Mouse (Mus musculus) heart, postnatal 4 days (tissue): Measurements from ENCODE around the gene Bcl11b. TPM values are rescaled to one million over a fixed set of nuclear protein-coding genes. Genes with fewer than 3 reads are reported as not detected.

Experiments used
- DNase-seq: peaks from one replicate; pipeline ENCODE4 v3.0.0; 2021
- total RNA-seq, 2 experiments: library from RNA; stranded (reverse); gene quantifications; 2 replicates each; pipeline ENCODE4 v1.2.3; 2021

The Bcl11b gene
- total RNA-seq, 2 experiments from 2014 or later: 1.5 to 1.6 TPM

DNA sequence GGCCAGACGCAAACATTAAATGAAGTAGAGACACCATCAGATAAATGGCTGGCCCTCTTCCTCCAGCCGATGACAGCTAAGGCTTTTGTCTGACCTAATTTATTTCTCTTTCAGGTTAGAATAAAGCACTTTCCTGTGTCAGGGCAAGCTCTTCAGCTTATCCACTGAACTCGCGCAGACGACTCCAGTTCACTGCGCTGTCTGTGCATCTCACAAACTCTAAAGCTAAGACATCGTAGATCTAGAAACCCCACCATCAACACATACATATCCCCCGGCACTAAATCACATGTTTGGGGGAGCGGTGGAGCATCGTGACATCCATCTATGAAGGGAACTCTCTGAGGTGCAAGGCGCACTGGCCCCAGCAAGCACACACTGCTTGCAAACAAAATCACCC lies 5.5 kb downstream of the Bcl11b start:
- no peak for DNase-seq

GRCm38 (mm10) chr12:107997241-107997640 lies 6.2 kb downstream of the Bcl11b start:
- no peak for DNase-seq

- no peak for DNase-seq
Measured at GRCm38 (mm10) chr12:107996773-107997172, 6.6 kb downstream of the Bcl11b start.

- DNase-seq: no peak
Measured at GRCm38 (mm10) chr12:107996216-107996615, 7.2 kb downstream of the Bcl11b start.

DNA sequence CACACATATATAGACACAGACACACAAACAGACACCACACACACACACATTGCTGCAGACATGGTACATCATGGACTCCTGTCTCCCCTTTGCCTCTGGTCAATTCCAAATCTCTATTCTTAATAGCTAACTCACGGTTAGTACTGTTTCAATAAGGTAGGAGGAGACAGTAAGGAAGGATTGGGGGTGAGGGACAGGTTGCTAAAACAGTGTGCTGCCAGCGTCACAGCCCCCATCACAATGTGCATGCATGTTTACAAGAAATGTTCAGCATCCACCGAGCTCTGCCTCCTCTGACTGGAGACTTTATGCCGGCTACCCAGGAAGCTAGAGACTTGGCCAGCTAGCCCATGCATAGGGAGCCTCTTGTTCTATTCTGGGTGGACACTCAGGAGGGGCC lies 9.0 kb downstream of the Bcl11b start:
- no peak for DNase-seq

GRCm38 (mm10) chr12:107993029-107993428 lies 10.4 kb downstream of the Bcl11b start:
- DNase-seq: no peak

GRCm38 (mm10) chr12:107991191-107991590 lies 12.2 kb downstream of the Bcl11b start:
- DNase-seq: no peak

DNA sequence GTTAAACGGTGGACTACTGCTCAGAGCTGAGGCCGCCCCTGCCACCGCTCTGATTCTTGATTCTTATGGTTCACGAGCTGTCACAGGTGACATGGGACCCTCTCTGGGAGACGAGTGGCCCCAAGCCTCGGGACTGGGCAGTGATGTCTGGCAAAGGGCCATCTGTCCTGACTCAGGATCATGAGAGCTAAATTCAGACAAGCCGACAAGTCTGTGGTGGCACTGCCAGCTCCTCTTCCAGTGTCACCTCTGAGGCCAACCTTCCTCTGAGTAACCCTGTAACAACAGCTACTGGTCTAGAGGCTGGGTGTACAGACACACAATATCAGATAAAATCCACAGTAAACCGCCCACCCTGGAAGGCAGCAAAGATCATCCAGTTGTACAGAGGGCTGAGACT lies 20.2 kb downstream of the Bcl11b start:
- DNase-seq: peak; percentile 56

GRCm38 (mm10) chr12:107982306-107982705 lies 21.1 kb downstream of the Bcl11b start:
- no peak for DNase-seq

DNA sequence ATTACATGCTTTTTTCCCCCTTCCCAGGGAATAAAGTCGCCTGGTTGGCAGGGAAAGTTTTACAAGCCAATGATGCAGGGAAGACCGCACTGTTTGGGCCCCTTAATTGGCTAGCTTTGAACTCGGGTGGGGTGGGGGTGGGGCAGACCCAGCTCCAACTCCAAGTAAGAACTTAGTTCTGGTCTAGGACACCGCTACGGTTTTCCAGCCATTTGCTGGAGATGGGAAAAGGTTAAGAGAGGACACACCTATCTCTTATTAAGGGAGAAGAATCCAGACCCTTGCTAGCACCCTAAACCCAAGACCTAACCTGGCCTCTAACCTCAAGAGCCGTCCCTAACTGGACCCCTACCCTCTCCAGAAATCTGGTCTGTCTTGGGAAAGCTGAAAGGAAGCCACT lies 22.2 kb downstream of the Bcl11b start:
- no peak for DNase-seq

- peak; percentile 43 for DNase-seq
Measured at GRCm38 (mm10) chr12:107980261-107980961, 23.0 kb downstream of the Bcl11b start.

DNA sequence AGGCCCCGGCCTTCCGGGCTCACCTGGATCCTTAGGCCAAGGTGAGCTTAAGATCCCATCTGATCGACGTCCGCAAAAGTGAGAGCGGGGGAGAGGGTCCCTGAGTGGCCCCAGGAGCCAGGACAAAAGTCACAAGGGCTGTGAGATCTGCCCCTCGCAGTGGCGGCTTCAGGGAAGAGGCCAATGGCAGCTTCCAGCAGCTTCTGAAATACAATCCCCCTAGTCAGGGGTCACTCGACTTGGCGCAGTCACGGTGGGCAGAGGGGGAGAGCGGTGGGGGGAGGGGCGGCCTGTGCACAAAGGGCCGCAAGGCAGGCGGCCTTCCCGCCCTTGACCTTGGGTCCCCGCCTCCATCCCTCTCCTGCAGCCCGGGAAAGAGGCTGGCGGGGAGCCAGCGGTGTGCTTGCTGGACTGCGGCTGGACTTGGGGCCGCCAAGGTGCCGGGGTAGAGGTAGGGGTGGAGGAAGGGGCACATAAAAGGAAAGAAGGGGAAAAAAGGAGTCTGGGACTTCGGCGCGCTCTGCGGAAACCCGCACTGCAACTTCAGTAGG lies 23.6 kb downstream of the Bcl11b start:
- DNase-seq: peak; percentile 79

GRCm38 (mm10) chr12:107978736-107979255 lies 24.6 kb downstream of the Bcl11b start:
- DNase-seq: no peak

GRCm38 (mm10) chr12:107978063-107978462 lies 25.3 kb downstream of the Bcl11b start:
- no peak for DNase-seq

GRCm38 (mm10) chr12:107977534-107977933 lies 25.9 kb downstream of the Bcl11b start:
- no peak for DNase-seq

GRCm38 (mm10) chr12:107977086-107977485 lies 26.3 kb downstream of the Bcl11b start:
- no peak for DNase-seq

GRCm38 (mm10) chr12:107976571-107977001 lies 26.8 kb downstream of the Bcl11b start:
- DNase-seq: no peak

DNA sequence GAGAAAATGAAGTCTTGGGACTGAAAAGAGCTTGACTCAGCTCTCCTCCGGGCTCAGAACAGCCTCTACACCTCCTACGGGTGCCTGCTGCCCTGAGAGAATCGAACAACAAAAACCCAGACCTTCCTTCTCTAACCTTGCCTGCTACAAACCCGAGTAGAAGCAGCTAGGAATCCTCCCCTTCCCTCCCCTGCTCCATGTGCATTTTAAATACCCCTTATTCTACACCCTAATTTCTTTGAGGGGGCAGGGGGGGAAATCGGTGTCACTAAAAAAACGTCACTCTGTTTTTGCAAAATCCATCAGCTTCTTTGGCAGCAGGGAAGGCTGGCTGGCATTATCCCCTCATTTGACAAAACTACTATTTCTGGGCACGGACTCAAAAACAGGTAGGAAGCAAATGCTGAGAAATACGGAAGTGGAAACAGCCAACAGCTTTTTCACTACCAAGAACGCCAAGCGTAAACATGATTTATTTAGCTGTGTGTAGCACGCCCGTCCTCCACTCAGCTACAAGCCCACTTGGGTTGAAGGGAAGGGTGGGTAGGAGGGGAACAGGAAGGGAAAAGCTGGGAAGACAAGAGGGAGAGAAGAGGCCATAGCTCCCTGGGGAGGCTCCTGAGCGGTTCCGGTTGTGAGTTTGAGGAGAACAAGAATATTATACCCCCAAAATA lies 27.4 kb downstream of the Bcl11b start:
- DNase-seq: no peak

DNA sequence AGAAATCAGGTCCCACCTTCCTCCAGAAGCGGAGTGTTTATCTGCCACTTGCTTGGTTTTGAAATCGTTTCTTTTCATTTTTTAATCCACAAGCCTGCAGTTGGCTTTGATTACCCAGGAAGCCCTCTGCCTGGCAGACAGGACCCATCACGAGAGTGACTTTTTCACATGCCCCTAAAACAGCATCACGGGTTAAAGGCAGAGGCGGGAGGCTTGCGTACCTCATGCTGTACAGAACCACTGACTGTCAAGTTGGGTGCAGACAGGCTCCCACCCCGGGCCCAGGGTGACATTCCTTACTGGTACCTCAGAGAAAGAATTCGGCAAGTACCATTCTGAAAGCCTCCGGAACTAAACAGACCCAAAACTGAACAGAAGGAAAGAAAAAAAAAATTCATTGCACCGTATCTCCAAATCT lies 27.9 kb downstream of the Bcl11b start:
- no peak for DNase-seq

GRCm38 (mm10) chr12:107974504-107974903 lies 28.9 kb downstream of the Bcl11b start:
- no peak for DNase-seq

DNA sequence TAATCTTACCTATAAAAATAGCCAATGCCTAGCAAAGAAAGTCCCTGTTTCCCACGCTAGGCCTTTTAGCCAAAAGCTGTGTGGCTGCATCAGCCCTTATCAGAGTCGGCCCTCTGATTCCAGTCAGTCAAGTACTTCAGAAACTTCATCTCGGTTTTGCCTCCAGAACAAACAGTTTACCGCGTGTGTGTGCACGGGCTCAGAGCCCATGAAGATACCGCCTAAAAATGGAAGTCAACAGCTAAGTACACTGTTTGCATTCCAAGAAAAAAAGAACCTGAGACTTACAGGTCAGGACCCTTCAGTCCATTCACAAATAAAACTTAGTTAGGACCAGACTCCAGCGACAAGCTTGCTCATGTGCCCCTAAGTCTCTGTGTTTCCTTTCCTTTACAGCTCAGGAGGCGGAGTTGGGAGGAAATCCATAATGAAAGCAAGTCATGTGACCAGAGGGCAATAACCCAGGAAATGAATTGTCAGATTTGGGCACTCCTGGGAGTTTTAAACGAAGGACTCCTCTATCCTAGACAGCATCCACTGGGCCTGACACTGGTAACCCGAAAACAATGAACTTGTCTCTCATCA lies 29.8 kb downstream of the Bcl11b start:
- no peak for DNase-seq

GRCm38 (mm10) chr12:107971081-107971780 lies 32.2 kb downstream of the Bcl11b start:
- no peak for DNase-seq

DNA sequence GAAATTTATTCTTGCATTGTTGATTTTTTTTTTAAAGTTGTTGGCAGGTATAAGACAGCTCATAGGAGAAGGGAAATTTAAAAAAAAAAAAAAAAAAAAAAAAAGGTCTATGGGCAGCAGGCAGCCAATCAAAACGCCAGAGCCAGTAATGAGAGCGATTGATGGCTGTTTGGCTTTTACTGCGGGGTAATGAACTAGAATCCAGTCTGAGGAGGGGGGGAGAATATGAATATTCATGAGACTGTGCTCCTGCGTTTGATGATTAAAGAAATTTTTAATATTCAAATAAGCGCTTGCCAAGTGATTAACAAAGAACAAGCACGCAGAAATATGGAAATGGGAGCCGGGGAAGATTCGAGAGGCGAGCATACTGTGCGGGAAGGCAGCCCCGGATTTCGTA lies 32.8 kb downstream of the Bcl11b start:
- no peak for DNase-seq
